Mouse (Mus musculus): ENCODE measurements around the gene Irs2.

DNA sequence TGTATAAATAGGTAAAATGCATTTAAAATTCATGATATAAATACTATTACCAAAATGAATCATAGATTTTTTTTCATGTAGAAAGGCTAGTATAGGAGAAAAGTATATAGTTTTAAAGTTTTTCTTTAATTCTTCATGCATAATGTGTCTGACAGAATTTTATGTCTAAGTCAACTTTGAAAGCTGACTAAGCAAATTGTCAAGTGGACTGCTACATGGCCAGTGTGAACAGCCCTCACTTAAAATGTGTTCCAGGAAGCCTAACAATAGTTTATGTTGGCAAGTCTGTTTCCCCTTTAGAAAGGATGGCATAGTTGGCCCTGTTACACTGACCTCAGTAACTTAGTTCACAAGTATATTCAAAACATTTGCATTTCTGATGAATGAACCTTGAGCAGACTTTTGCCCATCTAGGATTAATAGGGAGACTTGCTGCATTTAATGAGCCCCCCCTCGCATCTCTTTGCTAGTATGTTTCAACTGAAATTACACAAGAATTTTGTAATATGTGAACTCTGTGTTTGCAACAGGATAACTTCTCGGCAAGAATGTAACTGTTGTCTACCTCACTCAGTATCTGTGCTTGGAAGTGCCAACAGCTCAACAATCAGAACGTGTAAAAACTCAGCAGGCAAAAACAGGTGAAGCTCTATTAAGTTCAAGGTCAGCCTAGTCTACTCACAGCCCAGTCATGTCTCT, 3.7 kb upstream of the Irs2 start:
- no peak for TF ChIP-seq ZNF384 (IDR thresholded peaks at IDR 0.05; ENCODE audit: low read depth, low read length)
- no peak for TF ChIP-seq HCFC1 (IDR thresholded peaks at IDR 0.05; ENCODE audit: borderline replicate concordance, insufficient read depth, low read length)
